Mouse (Mus musculus) lung, postnatal 10 days (tissue): ENCODE results near the gene Htr6.
A peak's percentile ranks its signal among the peaks of the same experiment; 100 is the strongest.

Experiments
- DNase-seq: peaks from one replicate; pipeline ENCODE4 v3.0.0; 2021

Gene Htr6

GRCm38 (mm10) chr4:139075041-139075711 is at the start of gene Htr6:
Htr6 (minus strand) TSS chr4:139075570.
- DNase-seq, result no peak

DNA sequence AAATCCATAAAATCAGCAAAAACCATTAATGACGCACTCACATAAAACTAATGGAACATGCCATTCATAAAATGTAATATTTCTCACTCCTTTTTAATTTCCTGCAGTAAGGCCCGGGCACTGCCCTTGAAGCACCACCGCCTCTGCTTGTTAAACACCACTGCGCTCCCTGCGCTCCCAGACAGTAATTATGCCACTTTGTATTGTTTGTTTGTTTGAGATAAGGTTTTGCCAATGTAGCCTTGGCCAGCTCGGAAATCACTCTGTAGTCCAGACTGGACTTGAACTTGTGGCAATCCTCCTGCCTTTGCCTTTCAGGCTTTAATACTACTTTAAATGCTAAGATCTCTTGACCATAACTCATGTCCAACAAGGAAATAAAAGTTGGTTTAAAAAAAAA is 49.6 kb upstream of the Htr6 start:
- DNase-seq, result no peak

GRCm38 (mm10) chr4:139122557-139122956 is 47.2 kb upstream of the Htr6 start:
- no peak for DNase-seq

- no peak for DNase-seq
These were observed 45.6 kb upstream of the Htr6 start for GRCm38 (mm10) chr4:139120998-139121397.

- no peak for DNase-seq
These were observed 45.0 kb upstream of the Htr6 start for GRCm38 (mm10) chr4:139120281-139120814.

GRCm38 (mm10) chr4:139116356-139117063 is 41.1 kb upstream of the Htr6 start:
- no peak for DNase-seq

DNA sequence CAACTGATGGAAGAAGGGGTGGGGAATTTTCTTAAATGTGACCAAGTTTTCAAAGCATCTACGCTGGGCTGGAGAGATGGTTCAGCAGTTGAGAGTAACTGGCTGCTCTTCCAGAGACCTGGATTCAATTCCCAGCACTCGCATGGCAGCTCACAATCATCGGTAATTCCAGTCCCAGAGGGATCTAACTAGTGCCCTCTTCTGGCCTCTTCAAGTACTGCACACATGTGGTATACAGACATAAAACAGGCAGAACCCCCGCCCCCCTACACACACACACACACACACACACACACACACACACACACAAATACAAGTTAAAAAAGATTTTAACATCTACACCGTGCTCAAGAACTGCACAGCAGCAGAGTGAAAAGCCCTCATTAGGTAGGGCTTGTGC is 40.4 kb upstream of the Htr6 start:
- DNase-seq, result peak; percentile 33

GRCm38 (mm10) chr4:139112482-139112881 is 37.1 kb upstream of the Htr6 start:
- DNase-seq, result no peak

- DNase-seq, result no peak
These were observed 36.1 kb upstream of the Htr6 start for GRCm38 (mm10) chr4:139111421-139111820.

GRCm38 (mm10) chr4:139110858-139111257 is 35.5 kb upstream of the Htr6 start:
- no peak for DNase-seq

GRCm38 (mm10) chr4:139105453-139105852 is 30.1 kb upstream of the Htr6 start:
- DNase-seq, result no peak

GRCm38 (mm10) chr4:139101546-139101945 is 26.2 kb upstream of the Htr6 start:
- no peak for DNase-seq

- DNase-seq, result no peak
These were observed 25.0 kb upstream of the Htr6 start for GRCm38 (mm10) chr4:139100326-139100725.

DNA sequence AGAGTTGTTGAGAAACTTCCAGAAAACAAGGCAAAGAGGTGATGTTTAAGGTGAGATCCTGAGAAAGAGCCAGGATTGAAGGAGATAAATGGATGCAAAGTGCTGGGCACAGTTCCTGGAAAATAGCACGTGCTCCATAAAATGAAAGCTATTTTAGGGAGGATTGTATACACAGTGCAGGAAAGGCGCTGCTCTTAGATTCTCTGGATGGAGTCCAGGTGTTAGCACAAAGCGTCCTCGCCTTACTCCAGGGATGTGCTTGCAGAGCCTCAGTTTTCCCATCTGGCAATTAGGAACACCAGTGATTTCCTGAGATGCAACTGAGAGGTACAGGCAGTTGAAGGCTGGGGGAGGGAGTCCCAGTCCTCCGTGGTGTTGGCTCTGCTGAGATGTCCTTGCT is 20.8 kb upstream of the Htr6 start:
- peak; percentile 43 for DNase-seq

DNA sequence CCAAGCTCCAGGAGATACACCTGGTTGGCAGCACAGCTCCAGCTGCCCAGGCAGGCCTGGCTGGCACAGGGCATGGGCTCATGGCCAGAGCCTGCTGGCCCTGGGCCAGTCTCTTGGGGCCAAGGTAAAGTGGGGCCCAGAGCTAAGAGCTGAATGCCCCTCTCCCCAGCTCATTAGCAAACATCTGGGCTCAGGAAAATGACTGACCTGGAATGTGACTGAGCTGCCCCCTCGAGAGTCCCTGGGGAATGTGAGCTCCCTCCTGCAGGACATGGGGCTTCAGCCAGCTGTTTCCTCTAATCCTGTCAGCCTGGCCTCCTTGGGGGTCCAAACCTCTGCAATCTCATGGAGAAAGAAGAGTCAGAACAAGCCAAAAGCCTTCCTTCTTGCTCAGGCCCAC is 20.0 kb upstream of the Htr6 start:
- peak; percentile 25 for DNase-seq

DNA sequence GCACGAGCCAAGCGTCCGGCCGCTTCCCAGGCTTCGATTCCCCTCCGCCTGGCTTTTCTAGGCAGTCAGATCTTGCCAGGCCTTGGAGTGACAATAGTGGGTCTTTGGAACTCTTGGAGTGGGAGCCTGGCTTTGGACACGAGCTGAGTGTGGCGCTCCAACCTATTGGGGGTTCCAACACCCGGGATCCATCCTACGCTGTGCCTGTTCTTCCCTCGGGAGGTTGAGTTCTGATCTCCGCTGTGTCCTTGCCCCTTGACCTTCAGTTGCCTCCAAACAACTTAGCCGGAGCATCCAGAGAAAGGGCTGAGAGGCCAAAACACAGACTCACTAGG is 17.8 kb upstream of the Htr6 start:
- no peak for DNase-seq

- peak; percentile 87 for DNase-seq
These were observed 17.2 kb upstream of the Htr6 start, which contains the start of gene Nbl1 for GRCm38 (mm10) chr4:139092356-139093195. Nbl1 (minus strand) TSS chr4:139092993.

DNA sequence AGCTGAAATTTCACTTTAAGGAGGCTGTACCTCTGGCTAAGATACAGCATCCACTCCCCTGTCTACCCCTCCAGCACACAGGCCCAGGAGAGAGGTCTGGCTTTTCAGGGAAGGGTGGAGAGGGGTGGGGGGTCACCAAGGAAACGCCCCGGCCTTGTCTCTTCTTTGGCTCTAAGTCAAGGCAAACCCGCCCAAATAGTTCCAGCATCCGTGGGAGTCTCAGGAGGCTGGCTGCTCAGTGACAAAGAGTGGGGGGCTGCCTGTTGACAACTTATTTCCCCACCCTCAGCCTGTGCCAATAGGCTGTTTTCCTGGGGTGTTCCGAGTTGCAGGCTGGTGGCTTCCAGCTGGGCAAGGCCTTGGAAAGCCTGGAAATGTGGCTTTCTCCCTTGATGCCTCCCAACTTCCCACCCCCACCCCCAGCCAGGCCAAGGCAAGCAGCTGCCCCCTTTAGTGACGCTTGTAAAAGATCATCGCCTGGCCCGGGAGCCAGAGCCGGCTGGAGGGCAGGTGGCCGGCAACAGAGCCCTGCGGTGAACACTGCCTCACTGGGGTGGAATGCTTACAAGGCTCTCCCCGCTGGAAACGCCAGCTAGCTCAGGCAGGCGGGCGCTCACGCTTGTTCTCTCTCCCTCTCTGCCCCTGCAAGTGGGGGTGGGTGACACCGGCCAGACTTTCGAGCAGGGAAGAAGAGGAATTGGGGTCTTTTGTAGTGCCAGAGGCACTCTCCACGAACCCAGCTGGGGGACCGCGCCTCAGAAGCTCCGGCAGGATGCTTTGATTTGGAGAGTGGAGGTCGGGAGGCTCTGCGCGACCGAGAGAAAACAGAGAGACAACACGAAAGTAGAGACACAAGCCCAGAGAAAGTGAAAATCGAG is 16.3 kb upstream of the Htr6 start:
- DNase-seq, result peak; percentile 48

DNA sequence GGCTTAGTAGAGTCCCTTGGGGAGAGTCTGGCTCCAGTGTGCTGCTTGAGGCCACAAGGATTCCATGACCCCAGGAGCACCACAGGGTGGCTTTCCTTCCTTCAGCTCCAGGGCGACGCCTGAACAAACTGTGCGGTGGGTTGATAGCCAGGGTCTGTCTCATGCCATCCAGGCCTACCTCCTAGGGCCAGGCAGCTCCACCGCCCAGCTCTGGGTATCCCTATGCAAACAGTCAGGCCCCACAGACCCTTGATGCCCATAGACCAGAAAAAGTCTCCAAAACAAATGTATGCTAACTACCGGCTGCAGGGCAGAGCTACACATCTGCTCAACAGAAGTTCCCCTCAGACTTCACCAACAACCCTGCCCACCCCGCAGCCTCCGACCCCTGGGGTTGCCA is 15.7 kb upstream of the Htr6 start:
- no peak for DNase-seq

DNA sequence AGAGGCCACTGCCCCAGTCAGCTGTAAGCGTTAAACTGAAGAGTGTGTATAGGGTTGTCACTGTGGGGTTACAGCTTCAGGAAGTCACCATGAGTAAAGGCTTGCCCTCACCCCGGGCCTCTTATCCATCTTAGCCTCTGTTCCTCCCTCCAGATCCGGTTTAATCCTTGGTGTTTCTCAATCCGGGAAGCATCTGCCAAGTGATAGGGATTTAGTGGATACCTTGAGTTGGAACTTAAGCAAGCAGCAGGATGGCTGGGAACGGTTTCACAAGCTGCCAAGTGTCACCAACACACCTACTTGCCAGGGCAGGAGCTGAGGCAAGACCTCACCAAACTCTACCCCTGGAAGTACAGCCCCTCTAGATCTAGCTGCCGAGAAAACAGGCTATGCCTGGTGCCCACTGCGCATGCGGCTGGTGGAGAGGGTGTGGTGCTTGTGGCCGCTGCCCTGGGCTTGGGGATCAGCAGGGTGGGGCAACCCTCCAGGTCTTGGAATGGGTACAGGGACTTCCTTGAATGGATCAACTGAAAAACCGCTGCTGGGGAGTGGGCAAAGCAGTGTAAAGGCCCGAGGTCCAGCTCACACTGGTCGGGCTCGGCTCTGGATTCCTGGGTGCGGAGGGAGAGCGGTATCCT is 15.1 kb upstream of the Htr6 start:
- peak; percentile 30 for DNase-seq

DNA sequence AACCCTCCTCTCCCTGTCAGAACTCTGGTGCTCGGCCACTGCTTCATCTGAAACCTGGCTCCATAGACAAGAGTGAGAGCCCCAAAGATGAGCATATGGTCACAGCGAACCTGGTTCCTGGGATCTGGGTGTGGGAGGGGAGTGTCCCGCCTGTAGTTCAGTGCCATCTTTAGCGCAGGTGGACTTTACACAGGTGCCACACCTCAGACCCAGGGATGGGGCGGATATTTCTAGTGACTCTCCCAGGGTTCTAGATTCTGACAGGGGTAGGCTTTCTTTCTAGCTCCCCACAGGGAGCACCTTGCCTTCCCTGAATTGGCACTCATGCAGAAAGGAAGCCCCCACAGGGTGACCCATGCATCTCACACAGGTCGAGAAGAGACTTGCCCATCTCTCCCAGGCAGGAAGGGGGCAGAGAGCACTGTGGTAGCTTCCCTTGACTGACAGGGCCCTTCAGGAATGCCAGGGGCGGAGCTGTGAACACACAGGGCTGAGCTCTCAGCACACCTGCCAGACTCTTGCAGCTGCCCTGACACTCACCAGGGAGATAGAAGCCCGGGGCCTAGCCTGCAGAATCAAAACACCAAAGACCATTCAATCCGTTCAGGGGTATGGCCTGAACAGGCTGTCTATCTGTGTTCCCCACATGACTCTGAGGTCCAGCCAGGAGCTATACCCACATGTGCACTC is 13.8 kb upstream of the Htr6 start:
- no peak for DNase-seq
